Mouse (Mus musculus): ENCODE results near the gene Wfdc12.

The Wfdc12 gene

DNA sequence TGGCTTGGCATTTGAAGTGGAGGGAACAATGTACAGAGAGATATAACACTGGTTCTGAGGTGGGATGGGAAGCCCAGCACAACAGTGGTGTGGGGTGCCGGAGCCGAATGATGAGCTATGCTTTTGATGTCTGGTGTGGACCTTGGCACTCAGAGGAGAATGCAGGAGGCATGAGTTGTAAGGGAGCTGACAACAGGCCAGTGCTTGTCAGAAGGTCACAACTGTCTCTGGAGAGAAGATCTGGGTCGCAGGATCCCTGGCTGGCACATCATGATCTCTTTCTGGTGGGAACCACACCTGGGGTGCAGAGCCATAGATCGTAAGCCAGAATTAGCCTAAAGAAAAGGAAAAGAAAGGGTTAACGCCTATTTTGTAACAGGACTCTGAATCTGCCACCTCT is 12.6 kb downstream of the Wfdc12 start:
- no peak for DNase-seq (ENCODE audit: low spot score in 2 of 2)

DNA sequence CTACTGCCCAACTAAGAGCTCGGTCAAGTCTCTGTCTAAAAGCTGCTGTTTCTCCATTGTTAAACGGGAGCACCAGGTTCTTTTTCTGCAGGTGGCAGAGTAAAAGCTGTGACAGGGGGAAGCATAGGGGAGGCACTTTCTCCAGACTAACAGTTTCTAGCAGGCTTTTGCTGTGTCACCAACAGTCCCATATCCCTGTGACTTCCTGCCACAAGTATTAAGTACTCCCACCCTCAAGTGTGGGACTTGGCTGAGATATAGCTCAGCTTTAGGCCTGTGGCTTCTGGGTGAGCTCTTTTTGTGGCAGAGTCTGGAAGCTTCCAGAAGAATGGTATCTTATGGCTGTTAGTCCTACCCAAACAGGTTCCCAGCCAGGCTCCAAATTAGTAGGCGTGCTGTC is 14.6 kb downstream of the Wfdc12 start:
- no peak for DNase-seq (ENCODE audit: low spot score in 2 of 2)

DNA sequence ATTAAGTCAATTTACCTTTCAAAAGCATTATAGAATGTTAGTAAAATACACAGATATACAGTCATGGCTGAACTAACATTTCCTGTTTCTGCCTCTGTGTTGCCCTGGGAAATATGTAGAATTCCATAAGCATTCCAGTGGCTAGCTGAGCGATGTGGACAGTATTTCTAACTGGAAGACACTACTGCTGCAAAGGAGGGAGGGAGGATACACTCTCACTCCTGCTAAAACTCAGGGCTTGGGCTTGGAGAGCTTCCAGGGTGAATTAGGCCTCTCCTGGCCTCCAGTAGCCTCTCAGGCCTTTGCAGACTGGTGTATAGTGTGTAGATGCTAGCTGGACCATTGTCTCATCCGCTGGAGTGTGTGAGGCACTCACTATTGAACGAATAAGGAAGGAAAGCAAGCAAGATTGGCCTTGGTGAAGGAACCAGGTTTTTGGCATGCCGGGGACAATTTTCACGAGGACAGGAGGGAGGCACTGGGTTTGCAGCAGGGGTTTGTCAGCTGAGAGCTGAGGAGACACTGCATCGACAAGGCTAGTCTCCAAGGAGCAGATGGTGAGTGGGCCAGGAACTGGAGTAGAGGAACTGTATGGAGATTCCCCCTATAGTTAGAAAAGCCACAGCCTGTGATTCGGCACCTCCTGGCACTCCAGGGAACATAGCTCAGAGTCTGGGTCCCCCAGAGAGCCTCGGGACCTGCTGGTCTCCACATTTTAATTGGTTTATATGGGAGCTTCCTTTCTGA is 15.6 kb downstream of the Wfdc12 start:
- DNase-seq (ENCODE audit: low spot score in 2 of 2), result no peak

DNA sequence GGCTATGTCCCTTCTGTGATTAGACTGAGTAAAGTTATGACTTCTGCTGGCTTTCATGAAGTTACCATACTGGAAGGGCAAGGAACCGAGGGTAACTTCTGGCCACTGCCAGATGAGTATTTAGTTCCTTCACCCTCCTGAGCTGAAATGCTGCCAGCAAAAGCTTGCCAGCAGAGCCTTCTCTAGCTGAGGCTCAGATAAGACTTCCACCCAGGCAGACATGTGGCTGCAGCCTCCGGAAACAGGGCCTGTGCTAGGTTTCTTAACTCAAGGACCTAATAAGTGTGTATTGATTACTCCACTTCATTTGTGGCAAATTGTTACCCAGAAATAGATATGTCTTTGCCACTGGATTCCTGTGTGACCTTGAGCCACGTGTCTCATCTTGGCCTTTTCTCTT is 17.0 kb downstream of the Wfdc12 start:
- DNase-seq (ENCODE audit: low spot score in 2 of 2), result no peak

DNA sequence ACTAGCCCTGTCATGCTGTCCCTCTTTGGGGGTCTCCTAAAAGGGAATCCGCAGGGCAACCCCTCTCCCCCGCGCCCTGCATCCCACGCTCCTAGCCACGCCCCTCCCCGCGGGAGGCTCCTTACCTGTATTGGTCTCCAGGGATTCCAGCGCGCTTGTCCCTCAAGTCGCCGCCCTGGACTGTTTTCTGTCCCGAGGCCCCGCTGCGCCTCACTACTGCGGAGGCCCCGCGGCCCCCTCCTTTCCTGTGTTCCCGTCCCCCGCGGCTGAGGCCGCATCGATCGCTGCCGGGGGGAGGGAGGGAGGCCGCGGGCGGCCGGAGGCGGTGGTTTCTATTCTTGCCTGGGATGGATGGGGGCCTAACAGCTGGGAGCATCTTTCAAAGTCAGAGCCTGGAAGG is 19.5 kb downstream of the Wfdc12 start, which contains the start of gene Kcns1:
Gene Kcns1, minus strand, starts transcription at position 212 of the 400 bp plus-strand sequence.
- no peak for DNase-seq (ENCODE audit: low spot score in 2 of 2)

DNA sequence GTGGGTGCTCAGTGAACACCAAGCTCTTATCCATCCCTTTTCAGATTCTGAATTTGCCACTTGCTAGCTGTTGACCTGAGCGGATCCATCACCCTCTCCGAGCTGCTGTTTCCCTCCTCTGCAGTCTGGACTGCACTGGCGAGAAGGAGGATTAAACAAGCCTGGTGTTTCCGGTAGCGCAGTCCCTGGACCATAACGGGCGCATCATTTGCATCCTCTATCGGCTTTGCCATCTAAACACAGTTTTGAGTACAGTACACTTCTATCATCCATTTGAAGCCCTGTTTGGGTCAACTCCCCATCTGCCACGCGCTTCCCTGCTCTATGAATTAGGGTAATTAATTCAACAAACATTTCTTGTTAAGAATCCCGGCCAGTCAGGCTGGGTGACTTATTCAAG is 20.1 kb downstream of the Wfdc12 start:
- DNase-seq (ENCODE audit: low spot score in 2 of 2), result no peak

DNA sequence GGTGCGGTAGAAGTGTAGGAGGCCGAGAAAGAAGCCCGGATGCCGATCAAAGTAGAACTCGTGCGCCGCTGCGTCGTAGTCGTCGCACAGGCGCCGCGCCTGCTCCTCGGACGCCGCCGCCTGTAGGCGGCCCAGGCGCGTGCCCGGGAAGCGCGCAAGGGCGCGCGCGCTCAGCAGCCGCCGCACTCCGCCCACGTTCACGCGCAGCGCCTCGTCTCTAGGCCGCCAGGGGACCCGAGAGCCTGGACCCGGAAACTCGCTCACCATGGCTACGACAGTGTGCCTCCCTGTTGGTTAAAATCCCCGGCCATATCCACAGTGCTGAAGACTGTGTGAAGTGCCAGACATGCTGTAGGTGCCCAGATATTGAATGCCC is 21.8 kb downstream of the Wfdc12 start:
- no peak for DNase-seq (ENCODE audit: low spot score in 2 of 2)

DNA sequence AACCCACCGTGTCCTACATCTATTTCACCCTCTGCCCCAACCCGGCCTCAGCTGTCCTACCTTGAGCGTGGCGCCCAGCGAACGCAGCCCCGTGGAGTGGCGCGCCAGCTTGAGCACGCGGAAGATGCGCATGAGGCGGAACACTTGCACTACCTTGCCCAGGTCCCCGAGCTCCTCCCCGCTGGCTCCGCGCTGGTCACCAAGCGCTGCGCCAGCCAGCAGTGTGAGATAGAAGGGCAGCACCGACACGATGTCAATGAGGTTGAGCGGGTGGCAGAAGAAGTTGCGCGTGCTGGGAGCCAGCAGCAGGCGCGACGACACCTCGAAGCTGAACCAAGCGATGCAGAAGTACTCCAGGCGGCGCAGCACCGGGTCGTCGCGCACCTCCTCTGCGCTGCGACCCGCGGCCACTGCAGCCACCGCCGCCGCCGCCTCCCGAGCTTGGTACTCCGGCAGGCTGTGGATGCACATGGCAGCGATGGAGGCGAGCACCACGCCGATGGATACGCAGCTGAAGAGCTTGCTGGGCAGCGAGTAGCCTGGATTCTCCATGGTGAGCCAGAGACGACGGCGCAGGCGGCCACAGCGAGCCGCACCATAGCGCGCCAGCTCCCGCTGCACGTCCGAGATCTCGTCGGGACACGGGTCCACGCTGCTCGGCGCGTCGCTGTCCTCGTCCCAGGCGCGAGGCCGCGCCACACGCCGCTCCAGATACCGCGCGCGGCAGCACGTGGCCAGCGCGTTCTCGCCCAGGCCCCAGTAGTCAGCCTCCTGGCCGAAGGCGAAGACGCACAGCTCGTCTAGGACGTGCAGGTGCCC is 22.4 kb downstream of the Wfdc12 start:
- DNase-seq (ENCODE audit: low spot score in 2 of 2), result no peak

DNA sequence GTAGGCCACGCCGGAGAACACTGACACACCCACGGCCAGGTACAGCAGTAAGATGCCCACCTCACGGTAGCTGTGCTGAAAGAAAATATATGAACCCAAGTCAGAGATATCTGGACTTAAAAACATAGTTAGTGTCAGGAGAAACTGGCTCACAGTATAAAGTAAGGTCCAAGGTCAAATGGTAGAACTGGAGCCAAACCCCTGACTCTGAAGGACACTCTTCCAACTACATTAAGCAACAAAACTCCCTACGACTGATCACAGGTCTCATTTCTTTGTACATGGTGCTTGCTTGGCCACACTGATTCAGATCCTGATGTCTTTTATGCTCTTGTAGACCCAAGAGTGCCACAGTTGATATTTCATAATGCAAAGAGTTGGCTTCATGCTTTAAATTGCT is 25.5 kb downstream of the Wfdc12 start:
- no peak for DNase-seq (ENCODE audit: low spot score in 2 of 2)

DNA sequence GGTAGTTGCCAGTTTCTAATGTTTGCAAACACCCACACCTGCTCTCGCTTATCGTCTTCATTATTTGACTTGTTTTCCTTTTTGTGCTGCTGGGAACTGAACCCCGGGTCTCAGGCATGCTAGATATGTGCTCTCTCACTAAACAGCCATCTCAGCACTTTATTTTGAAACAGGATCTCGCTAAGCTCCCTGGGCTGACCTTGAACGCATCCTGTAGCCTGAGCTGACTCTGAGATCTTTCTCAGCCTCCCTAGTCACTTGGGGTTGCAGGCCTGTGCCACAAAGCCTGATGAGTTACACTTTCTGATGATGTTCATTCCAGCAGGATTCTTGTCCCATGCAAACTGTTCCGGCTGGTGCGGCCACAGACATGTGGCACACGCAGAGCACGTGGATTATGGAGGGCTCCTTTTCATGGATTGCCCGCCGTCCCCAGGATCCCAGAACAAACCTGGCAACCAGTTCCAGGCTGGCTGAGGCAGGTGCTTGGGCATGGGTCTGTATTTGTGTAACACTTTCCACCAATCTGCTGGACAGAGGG is 28.8 kb downstream of the Wfdc12 start:
- no peak for DNase-seq (ENCODE audit: low spot score in 2 of 2)

DNA sequence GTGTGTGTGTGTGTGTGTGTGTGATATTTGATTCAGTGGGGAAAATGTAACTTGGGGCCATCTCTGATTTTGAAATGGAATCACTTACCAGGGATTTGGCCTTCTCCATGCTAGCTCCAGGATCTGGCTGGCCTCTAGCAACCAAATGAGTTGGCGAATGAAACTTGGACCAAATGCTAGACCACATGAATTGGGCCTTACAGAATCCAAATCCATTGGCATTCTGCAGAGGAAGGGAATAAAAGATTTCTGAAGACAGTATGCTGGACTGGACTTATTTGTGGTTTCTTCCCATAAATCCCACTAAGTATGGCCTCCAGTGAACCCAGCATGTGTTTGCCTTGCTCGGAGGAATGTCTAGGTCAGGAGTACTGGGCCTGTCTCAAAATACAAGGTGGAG is 31.6 kb downstream of the Wfdc12 start:
- DNase-seq (ENCODE audit: low spot score in 2 of 2), result no peak

DNA sequence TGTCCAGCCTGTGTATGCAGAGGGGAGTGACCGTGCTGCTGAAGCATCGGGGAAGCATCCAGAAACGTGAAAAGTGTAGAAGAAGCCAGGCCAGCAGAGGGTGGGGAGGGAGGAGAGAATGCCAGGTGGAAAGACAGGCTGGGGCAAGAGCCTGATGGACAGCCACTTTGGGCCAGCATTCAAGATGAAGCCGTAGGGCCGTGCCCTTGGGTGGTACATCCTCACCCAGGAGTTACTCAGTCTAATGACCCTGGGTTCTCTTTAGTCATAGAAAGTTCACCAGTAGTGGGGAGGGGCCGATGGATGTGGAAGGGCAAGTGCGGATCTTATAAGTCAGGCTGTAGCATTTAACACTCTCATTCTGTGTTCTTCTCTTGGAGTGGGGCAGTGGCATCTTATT is 34.2 kb downstream of the Wfdc12 start:
- DNase-seq (ENCODE audit: low spot score in 2 of 2), result no peak

DNA sequence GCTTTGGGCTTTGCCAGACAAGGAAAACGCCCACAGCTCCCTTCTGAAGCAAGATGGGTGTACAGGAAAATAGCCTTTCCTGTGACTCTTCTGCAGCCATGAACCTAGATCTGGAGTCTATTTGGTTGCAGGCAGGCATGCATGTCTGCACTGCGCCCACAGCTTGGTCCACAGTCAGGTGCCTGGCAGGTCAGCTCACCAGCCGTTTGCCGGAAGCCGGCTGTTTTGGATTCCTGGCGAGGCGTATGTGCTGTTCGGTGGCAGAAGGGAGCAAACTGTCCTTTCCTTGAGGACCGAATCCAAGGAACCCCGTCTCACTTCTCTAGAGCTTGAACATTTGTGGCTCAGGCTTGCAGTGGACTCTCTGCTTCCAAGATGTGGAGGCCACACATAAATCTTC is 36.4 kb downstream of the Wfdc12 start:
- no peak for DNase-seq (ENCODE audit: low spot score in 2 of 2)

DNA sequence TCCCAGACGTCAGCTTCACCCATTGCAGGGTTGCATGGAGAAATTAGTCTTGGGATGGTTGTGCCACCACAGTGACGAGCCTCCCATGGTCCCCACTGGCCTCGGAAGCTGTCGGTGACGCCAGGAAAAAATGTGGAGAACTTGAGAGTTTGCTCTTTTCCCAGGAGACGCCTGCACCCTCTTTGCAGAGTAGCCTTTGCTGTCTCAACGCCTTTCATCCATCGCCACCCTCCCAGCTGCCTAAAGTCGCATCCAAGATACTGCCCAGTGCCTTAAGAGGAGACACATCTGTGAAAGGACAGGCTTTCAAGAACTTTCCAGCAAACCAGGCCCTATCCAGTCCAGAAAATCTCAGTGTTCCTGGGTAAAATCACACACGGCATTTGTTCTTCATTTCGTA is 38.1 kb downstream of the Wfdc12 start:
- no peak for DNase-seq (ENCODE audit: low spot score in 2 of 2)

DNA sequence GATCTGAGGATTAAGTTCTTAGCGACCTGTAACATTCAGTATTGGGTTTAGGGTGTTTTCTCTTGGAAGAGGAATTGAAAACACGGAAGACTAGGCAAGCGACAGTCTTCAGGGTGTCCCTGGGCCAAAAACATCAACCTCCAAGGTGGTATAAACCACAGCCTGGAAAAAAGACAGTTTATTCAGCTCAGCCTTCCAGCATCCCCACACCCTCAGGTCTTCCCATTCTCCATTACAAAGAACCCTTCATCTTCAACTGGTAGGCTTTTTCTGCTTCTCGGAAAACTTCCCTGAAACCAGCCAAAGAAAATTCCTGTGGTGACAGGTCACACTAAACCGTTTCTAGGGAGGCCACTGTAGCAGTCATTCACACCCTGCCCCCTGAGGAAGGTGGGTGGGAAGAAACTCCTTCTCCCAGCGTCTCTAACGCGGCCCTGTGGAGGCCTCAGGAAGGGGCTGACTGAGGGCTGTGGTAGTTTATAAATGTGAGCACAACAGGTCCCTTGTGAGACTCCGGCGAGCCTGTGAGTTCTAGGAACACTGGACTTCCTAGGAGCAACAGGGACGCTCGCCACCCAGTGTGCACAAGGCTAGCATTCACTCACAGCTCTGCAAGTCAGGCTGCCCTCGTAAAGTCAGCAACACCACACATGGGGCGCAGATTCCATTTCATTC is 40.2 kb downstream of the Wfdc12 start:
- no peak for DNase-seq (ENCODE audit: low spot score in 2 of 2)

DNA sequence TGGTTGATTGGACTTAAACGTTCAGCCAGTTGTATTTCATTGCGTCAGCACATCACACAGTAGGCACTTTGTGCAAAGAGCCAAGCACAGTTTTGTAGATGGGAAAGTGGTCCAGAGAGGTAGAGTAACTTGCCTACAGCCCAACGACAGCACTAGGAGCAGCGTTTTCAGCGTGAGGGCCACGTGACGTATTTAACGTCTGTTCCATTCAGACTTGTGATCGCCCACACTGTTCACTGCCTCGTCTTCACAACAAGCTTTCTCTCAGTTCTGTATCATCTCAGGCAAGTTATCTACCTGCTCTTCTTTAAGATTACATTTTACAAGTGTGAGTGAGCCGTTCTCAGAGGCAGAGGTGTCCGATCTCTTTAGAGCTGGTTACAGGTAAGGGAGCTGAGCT is 43.9 kb downstream of the Wfdc12 start:
- DNase-seq (ENCODE audit: low spot score in 2 of 2), result no peak

DNA sequence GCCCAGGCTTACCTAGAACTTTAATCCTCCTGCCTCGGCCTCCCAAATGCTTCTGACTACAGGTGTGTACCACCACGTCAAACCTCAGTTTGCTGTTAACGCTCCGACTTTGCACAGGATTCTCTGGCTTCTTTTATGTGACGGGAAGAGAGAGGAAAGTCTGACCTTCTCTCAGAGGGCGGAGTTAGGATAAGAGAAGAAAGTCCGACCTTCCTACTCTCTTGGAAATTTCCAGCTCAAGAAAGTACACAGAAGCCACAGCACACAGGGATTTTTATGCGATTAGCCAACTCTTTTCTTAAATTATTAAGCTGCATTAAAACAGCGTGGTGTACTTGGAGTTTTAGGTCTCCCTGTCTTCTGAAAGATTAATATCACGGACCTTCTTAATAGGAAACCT is 45.9 kb downstream of the Wfdc12 start:
- no peak for DNase-seq (ENCODE audit: low spot score in 2 of 2)

DNA sequence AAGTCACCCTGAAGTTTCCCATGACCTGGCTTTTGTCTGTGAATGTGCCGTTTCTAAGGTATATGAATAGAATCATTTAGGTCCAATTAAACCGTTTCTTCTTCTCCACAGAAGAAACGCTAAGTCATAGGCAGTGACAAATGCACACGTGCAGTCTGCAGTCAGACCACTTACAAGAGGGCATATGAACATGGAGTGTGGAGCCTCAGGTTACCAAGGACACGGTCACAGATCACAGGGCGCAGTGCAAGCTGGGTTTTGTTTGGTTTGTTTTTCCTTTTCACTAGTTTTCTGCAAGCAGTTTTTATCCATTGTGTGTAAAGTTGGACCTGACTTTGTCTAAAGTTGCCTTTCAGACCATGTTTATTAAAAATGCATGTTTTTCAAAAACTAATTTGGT is 46.4 kb downstream of the Wfdc12 start:
- no peak for DNase-seq (ENCODE audit: low spot score in 2 of 2)

DNA sequence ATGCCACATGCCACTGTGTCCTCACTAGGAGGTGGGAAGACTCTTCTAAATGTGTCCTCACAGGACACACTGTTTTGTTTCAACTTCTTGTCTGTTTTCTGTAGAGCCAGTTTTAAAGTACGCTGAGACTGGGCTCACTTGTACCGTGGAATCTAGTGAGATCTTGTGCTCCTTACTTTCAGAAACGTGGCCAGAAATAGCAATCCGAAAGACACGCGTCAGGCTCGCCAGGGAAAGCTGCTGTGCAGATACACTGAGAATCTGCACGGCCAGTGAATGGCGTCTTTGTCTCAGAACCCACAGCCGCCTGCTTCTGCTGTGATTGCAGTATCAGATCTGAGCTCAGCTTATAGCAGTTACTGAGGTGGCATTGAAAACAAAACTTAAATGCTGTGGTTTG is 48.4 kb downstream of the Wfdc12 start:
- no peak for DNase-seq (ENCODE audit: low spot score in 2 of 2)

Data from spleen, postnatal 4 days (tissue).